Mouse (Mus musculus): Measurements from ENCODE around the gene Ryr1. TPM values are rescaled to one million over a fixed set of nuclear protein-coding genes. Genes with fewer than 3 reads are reported as not detected.
A peak's percentile ranks its signal among the peaks of the same experiment; 100 is the strongest.

Gene Ryr1
- polyA plus RNA-seq, 1 experiment from 2014 or later = 10.2 TPM

GRCm38 (mm10) chr7:29043016-29043673 is 81.8 kb downstream of the Ryr1 start:
- Histone ChIP-seq H3K36me3 (ENCODE audit: poor library complexity, severe bottlenecking) (no peaks in the 10 kb centered on the region), H3K9me3 (replicated peaks) (peaks cover 4% of the 10 kb centered on the region; the same call in 1 of the 2 replicates), H3K4me3 (no peak overlapping the region), H3K27me3 (no peaks in the 10 kb centered on the region), H3K4me2 (no peak overlapping the region), H3K9ac (0 out of 2 replicates have a peak overlapping the region, but pooled peaks have one; percentile 31), H3K4me1 (peaks cover 20% of the 10 kb centered on the region), H3K27ac (peak overlapping the region; percentile 45; the same call in 1 of the 2 replicates)
- ATAC-seq = no peak
- WGBS = 69% methylated on average over 19 of the region's 19 CpGs

DNA sequence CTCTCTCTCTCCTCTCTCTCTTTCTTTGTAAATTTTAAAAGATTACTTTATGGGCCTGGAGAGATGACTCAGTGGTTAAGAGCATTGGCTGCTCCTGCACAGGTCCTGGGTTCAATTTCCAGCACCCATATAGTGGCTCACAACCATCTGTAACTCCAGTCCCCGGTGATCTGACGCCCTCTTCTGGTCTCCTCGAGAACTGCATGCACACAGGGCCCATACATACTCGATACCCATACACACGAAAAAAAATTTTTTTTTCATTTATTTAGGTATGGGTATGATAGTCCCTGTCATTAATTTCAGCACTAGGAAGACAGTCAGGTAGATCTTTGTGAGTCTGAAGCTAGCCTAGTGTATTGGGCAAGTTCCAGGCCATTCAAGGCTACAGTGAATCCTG is 83.8 kb downstream of the Ryr1 start:
- Histone ChIP-seq H3K36me3 (ENCODE audit: poor library complexity, severe bottlenecking) (no peaks in the 10 kb centered on the region), H3K27me3 (no peaks in the 10 kb centered on the region), H3K9ac (no peak overlapping the region), H3K4me2 (no peak overlapping the region), H3K4me1 (peaks cover 20% of the 10 kb centered on the region), H3K27ac (no peak overlapping the region), H3K9me3 (replicated peaks) (0 out of 2 replicates have a peak, but pooled peaks cover 2% of the 10 kb centered on the region), H3K4me3 (no peak overlapping the region)
- WGBS = 80% methylated on average over 5 of the region's 5 CpGs
- ATAC-seq = no peak

DNA sequence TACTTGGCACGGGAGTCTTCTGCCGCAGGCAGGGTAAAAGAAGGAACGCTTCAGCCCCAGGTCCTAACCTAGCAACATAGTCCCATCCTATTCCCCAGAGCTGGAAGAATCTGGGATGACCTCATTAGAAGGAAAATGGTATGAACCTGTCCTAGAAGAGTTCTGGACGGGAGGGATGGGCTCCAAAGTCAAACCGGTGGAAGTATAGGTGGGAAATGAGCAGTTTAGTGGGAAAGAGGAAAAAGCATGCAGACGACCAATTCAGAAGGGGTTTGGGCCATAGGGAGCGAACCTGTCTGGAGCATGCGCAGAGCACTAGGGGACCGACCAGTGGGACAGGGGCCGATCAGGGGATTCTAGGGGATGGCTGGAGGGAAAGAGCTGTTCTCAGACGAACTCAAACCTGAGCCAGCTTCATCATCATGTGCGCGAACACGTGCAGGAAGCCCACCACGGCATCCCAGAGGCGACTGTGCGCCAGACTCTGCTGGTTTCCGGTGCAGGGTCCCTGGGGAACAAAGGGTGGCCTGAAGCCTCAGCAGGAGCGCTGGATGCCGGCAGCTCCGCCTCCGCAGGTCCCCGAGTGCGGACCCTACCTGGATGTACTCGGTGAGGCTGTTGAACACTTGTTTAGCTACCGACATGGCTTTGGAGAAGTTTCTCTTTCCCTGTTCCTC is 84.9 kb downstream of the Ryr1 start:
- H3K27me3 ChIP-seq = no peaks in the 10 kb centered on the region
- ATAC-seq = peak; percentile 64
- H3K9me3 ChIP-seq (replicated peaks) = 0 out of 2 replicates have a peak, but pooled peaks cover 2% of the 10 kb centered on the region
- peak overlapping the region; percentile 65 for H3K9ac ChIP-seq
- H3K4me1 ChIP-seq = peaks cover 20% of the 10 kb centered on the region
- peak overlapping the region; percentile 46 for H3K4me3 ChIP-seq
- WGBS = under 1% methylated on average over 26 of the region's 26 CpGs
- H3K36me3 ChIP-seq (ENCODE audit: poor library complexity, severe bottlenecking) = no peaks in the 10 kb centered on the region
- H3K4me2 ChIP-seq = peak overlapping the region; percentile 76
- peak overlapping the region; percentile 65 for H3K27ac ChIP-seq

- Histone ChIP-seq H3K27me3 (no peaks in the 10 kb centered on the region), H3K27ac (peak overlapping the region; percentile 65; the same call in 1 of the 2 replicates)
Observed at GRCm38 (mm10) chr7:29039604-29039984, 85.4 kb downstream of the Ryr1 start.

DNA sequence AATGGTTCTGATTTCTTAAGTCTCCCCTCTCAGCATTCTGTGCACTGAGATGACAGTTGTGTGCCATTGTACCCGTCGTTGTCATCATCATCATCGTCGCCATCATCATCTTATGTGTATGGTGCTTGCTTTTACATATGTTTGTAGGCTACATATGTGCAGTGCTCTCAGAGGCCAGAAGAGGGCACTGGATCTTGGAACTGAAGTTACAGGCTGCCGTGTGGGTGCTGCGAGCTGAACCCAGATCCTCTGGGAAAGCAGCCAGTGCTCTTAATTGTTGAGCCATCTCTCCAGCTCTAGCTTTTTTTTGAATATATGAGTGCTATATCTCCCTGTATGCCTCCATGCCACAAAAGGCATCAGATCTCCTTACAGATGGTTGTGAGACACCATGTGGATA is 87.7 kb downstream of the Ryr1 start:
- Histone ChIP-seq H3K4me1 (peaks cover 13% of the 10 kb centered on the region), H3K27me3 (no peaks in the 10 kb centered on the region), H3K9ac (no peak overlapping the region), H3K4me2 (no peak overlapping the region), H3K9me3 (replicated peaks) (0 out of 2 replicates have a peak, but pooled peaks cover 2% of the 10 kb centered on the region), H3K27ac (no peak overlapping the region), H3K4me3 (no peak overlapping the region), H3K36me3 (ENCODE audit: poor library complexity, severe bottlenecking) (no peaks in the 10 kb centered on the region)
- WGBS = 84% methylated on average over 6 of the region's 6 CpGs
- no peak for ATAC-seq

More at GRCm38 (mm10) chr7:29039604-29039984, 85.4 kb downstream of the Ryr1 start:
- peak overlapping the region; percentile 76 for H3K4me2 ChIP-seq
- 0 out of 2 replicates have a peak, but pooled peaks cover 2% of the 10 kb centered on the region for H3K9me3 ChIP-seq (replicated peaks)
- peak overlapping the region; percentile 65 for H3K9ac ChIP-seq
- H3K36me3 ChIP-seq (ENCODE audit: poor library complexity, severe bottlenecking) = no peaks in the 10 kb centered on the region
- WGBS = under 1% methylated on average over 11 of the region's 11 CpGs
- peaks cover 20% of the 10 kb centered on the region for H3K4me1 ChIP-seq
- peak; percentile 73 for ATAC-seq
- peak overlapping the region; percentile 46 for H3K4me3 ChIP-seq

GRCm38 (mm10) chr7:29032685-29033084 is 92.3 kb downstream of the Ryr1 start:
- no peak overlapping the region for H3K4me2 ChIP-seq
- no peak overlapping the region for H3K27ac ChIP-seq
- 0 out of 2 replicates have a peak, but pooled peaks cover 2% of the 10 kb centered on the region for H3K9me3 ChIP-seq (replicated peaks)
- 84% methylated on average over 5 of the region's 5 CpGs for WGBS
- no peak overlapping the region for H3K4me3 ChIP-seq
- no peak overlapping the region for H3K9ac ChIP-seq
- no peak for ATAC-seq
- H3K27me3 ChIP-seq = no peaks in the 10 kb centered on the region
- no peaks in the 10 kb centered on the region for H3K36me3 ChIP-seq (ENCODE audit: poor library complexity, severe bottlenecking)
- H3K4me1 ChIP-seq = no peaks in the 10 kb centered on the region

DNA sequence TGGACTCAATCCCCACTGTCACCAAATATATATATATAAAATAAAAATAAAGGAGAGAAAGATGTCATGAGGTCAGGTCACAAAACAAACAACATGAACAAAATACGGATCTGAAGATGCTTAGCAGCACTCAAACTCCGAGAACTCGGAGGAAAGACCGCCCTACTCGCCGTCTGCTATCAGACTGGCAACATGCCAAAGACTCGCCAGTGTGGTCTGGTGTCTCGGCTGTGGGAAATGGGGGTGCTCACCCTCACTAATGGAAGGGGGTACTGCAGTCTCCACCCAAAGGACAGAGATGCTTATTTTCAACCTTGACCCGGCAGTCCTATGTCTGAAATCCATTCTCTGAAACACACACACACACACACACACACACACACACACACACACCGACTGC is 93.3 kb downstream of the Ryr1 start:
- no peak overlapping the region for H3K9ac ChIP-seq
- no peak for ATAC-seq
- H3K36me3 ChIP-seq (ENCODE audit: poor library complexity, severe bottlenecking) = no peaks in the 10 kb centered on the region
- H3K4me3 ChIP-seq = no peak overlapping the region
- WGBS = 67% methylated on average over 10 of the region's 10 CpGs
- H3K9me3 ChIP-seq (replicated peaks) = no peaks in the 10 kb centered on the region
- no peak overlapping the region for H3K27ac ChIP-seq
- no peaks in the 10 kb centered on the region for H3K4me1 ChIP-seq
- H3K27me3 ChIP-seq = no peaks in the 10 kb centered on the region
- no peak overlapping the region for H3K4me2 ChIP-seq

DNA sequence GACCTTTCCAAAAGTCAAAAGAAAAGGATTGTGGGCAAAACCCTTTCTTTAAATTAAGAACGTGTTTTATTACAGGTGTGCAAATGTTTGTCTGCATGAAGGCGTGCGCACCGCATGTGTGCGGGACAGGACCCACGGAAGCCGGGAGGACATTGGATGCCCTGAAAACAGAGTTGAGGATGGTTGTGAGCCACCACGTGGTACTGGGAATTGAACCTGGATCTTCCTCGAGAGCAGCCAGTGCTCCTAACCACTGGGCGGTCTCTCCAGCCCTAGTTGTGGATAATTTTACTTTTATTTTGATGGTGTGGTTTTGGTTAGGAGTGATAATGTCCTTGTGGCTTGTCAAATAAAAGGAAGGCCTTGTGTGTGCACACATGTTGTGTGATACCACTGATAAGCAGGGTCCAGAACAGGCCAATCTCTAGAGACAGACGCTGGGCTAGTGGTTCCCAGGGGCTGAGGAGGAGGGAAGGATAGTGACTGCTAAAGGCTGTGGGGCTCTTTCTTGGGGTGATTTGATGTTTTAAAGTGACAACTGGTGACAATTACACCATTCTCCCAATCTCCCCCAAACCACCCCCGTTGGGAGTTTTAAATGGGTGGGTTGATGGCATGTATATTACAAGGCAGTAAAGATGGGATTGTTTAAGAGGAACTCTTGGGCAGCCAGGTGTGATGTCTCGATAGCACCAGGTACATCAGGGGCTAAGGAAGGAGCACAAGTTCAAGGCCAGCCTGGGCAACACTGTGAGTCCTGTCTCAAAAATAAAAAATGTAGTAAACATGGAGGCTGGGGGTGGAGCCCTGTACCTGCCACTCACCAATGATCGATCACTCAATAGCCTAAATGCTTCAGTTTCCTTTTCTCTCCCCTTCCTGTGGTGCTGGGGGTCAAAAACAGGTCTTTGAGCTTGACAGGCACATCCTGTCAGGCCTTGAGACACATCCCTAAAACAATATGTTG is 95.0 kb downstream of the Ryr1 start:
- 91% methylated on average over 14 of the region's 14 CpGs for WGBS
- Histone ChIP-seq H3K4me3 (no peak overlapping the region), H3K36me3 (ENCODE audit: poor library complexity, severe bottlenecking) (no peaks in the 10 kb centered on the region), H3K27ac (no peak overlapping the region), H3K4me1 (no peaks in the 10 kb centered on the region), H3K27me3 (no peaks in the 10 kb centered on the region), H3K9ac (no peak overlapping the region), H3K4me2 (no peak overlapping the region), H3K9me3 (replicated peaks) (no peaks in the 10 kb centered on the region)
- no peak for ATAC-seq

DNA sequence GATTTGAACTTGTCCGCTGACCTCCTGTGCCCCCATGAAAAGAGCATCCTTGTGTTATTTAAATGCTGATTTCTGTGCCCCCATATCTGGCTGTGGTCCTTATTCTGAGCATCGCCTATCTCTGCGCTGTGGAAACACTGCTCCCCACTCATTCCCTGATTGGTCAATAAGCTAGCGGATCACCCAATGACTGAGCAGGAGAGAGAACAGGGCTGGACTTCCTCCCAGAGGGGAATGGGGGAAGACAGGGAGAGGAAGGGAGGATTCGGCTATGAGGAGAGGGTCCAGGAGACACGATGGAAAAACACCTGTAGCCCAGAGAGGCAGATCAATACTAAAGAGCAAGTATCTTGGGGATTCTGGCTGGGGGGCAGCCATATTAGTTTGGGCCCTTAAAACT is 96.2 kb downstream of the Ryr1 start:
- Histone ChIP-seq H3K9ac (no peak overlapping the region), H3K27ac (no peak overlapping the region), H3K27me3 (no peaks in the 10 kb centered on the region), H3K9me3 (replicated peaks) (no peaks in the 10 kb centered on the region), H3K4me2 (no peak overlapping the region), H3K4me3 (no peak overlapping the region), H3K4me1 (no peaks in the 10 kb centered on the region), H3K36me3 (ENCODE audit: poor library complexity, severe bottlenecking) (no peaks in the 10 kb centered on the region)
- WGBS = 86% methylated on average over 6 of the region's 6 CpGs
- ATAC-seq = no peak

DNA sequence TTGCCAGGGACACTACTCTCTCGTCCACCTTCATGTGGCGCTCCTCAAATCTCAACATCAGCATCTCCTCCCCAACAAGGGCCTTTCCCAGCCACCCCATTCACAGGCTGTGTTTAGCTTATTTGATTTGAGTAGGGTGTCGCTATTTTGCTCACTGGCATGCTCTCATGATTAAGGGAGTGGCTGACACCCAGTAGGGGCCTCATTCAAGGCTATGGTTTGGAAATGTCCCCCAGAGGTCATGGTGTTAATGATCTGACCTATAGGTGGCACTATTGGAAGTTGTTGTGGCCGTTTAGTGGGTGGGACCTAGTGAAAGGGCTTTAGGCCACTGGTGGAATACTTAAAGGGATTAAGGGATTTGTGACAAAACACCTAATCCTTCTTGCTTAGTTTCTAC is 98.2 kb downstream of the Ryr1 start:
- 59% methylated on average over 4 of the region's 4 CpGs for WGBS
- Histone ChIP-seq H3K36me3 (ENCODE audit: poor library complexity, severe bottlenecking) (no peaks in the 10 kb centered on the region), H3K4me1 (no peaks in the 10 kb centered on the region), H3K9ac (no peak overlapping the region), H3K27me3 (no peaks in the 10 kb centered on the region), H3K27ac (no peak overlapping the region), H3K9me3 (replicated peaks) (no peaks in the 10 kb centered on the region), H3K4me2 (no peak overlapping the region), H3K4me3 (no peak overlapping the region)
- no peak for ATAC-seq

DNA sequence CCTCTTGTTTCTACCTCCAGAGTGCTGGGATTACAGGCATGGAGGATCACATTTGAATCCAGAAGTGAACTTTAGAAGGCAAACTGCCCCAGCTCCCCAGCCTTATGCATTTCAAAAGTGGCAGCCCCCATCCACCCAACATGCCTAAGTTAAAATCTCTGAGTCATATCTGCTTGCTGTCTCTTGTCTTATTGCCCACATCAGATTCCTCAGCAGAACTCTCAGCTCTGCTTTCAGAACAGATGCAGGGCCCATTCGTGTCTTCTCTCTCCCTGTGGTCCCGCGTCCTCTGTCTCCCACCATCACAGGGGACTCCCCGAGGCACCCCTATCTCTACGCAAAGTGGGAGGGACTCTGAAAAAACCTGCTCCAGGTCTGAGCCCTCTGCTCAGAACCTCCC is 98.8 kb downstream of the Ryr1 start:
- no peak for ATAC-seq
- WGBS = 96% methylated on average over 5 of the region's 5 CpGs

DNA sequence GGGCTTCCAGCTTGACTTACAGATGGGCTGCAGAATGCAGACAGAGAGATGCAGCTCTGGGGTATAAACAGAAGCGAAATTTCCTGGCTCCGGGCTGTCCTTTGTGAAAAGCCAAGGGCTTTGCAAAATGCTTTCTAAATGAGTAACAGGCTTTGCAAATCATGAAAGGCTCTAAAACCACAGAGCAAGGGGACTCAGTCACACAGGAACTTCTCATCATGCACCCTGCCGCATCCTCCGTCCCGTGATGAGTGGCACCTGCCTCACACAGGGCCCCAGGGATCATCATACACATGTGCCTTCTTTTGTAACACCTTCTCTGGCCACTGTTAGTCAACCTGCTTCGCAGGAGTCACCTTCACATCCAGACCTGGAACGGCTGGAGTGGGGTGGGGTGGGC is 99.4 kb downstream of the Ryr1 start:
- H3K36me3 ChIP-seq (ENCODE audit: poor library complexity, severe bottlenecking) = no peaks in the 10 kb centered on the region
- ATAC-seq = no peak
- no peak overlapping the region for H3K4me3 ChIP-seq
- WGBS = 86% methylated on average over 7 of the region's 7 CpGs
- H3K4me1 ChIP-seq = no peaks in the 10 kb centered on the region
- peaks cover 9% of the 10 kb centered on the region for H3K27me3 ChIP-seq
- no peak overlapping the region for H3K27ac ChIP-seq
- H3K4me2 ChIP-seq = no peak overlapping the region
- H3K9me3 ChIP-seq (replicated peaks) = no peaks in the 10 kb centered on the region
- H3K9ac ChIP-seq = no peak overlapping the region

More for the DNA sequence above, 98.8 kb downstream of the Ryr1 start:
- peaks cover 3% of the 10 kb centered on the region for H3K27me3 ChIP-seq
- no peak overlapping the region for H3K4me2 ChIP-seq
- no peak overlapping the region for H3K9ac ChIP-seq
- H3K4me1 ChIP-seq = no peaks in the 10 kb centered on the region
- no peak overlapping the region for H3K27ac ChIP-seq
- no peaks in the 10 kb centered on the region for H3K9me3 ChIP-seq (replicated peaks)
- no peaks in the 10 kb centered on the region for H3K36me3 ChIP-seq (ENCODE audit: poor library complexity, severe bottlenecking)
- no peak overlapping the region for H3K4me3 ChIP-seq
